Mouse (Mus musculus): Measurements from ENCODE around the gene Rad23b. TPM values are rescaled to one million over a fixed set of nuclear protein-coding genes. Genes with fewer than 3 reads are reported as not detected.
A peak's percentile ranks its signal among the peaks of the same experiment; 100 is the strongest.
"Not testable (repeated sequence)": the region's sequence is repeated elsewhere in the genome, so short reads cannot be mapped to it uniquely, and the experiment has no call there.

The Rad23b gene
- total RNA-seq, 2 experiments from 2014 or later, result 177 to 178 TPM

DNA sequence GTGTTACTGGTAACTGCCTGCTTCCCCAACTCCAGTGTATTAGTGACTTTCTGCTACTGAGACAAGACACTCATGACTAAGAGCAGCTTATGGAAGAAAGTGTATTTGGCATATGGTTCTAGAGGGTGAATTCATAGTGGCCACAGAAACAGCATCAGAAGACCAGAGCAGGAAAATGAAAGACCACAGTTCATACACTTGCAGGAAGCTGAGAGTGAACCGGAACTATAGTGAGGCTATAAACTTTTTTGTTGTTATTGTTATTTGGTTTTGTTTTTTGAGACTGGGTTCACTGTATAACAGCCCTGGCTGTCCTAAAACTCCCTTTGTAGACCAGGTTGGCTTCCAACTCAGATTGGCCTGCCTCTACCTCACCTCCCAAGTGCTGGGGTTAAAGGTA lies 6.0 kb downstream of the Rad23b start:
- no peak for DNase-seq

DNA sequence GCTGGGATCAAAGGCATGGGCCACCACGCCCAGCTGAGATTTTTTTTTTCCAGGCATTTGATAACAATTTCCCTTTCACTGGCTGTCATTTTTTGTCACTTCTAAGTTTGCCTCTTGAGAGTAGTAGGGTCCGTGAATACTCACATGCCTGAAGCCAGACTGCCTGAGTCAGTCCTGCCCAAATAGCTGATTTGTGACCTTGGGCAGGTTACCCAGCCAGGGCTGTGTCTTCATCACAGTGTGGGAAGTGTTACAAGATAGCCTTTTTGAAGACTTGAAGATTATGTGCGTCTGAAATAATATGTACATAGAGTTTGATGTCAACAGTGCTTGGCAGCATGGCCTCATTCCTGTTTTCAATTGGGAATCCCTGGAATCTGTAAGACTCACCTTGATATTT lies 6.9 kb downstream of the Rad23b start:
- no peak for DNase-seq

DNA sequence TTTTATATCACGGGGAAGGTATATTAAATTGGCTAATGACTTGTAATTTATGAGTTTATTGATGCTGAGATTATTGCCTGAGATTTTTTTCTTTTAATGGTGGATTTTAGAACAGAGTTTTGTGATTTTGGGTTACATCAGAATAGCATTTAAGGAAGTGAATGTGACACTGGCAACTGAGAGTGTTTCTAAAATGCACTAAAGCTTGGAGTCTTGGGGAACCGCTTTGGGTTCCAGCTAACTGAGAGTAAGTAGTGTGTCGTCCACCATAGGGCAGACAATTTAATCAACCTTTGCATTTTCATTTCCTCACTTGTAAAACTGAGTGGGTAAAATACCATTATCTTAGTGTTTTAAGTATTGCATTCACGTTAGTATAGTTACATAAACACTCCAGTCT lies 14.0 kb downstream of the Rad23b start:
- no peak for DNase-seq

DNA sequence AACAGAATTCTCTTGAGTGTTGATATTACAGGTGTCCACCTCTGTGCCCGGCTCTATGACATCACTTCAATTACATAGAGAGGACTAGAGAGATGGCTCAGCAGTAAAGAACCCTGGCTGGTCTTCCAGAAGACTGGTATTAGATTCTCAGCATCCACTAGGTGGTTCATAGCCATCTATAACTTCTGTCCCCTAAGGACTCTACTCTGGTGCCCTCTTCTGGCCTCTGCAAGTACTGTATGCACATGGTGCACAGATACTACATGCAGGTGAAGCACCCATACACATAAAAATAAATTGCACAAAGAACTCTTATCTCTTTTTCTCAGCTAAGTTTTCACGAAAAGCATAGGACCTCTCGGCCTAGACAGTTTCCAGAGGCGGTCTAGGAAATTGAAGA lies 14.5 kb downstream of the Rad23b start:
- DNase-seq, result no peak

DNA sequence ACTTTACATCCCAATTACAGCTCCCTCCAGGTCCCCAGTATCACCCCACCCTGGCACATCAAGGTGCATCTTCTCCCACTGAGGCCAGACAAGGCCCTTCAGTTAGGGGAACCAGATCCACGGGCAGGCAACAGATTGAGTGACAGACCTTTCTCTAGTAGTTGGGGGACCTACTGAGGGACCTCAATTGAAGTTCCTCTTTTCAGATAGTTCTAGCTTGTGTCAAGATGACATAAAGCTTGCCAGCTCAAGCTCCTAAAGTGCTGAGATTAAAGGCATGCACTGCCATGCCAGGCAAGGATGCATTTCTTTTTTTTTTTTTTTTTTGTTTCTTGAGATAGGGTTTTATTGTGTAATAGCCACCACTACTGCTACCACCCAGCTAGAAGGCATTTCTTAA lies 16.2 kb downstream of the Rad23b start:
- DNase-seq, result no peak

GRCm38 (mm10) chr4:55370127-55370526 lies 20.3 kb downstream of the Rad23b start:
- DNase-seq, result no peak

GRCm38 (mm10) chr4:55371355-55371754 lies 21.5 kb downstream of the Rad23b start:
- DNase-seq, result no peak

DNA sequence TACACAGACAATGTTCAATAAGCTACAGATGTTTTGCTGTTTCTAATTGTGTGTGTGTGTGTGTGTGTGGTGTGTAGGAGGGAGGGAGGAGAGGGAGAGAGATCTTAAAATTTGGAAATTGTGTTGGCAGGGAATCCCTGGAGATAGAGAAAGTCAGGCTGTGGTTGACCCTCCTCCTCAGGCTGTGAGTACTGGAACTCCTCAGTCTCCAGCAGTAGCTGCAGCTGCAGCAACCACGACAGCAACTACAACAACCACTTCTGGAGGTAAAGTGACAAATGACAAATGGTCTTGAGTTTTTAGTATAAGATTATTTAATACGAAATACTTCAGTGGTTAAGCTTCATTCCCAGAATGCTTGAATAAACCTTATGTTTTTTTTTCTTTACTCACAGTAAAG lies 32.5 kb downstream of the Rad23b start:
- DNase-seq, result no peak

- no peak for DNase-seq
Measured at GRCm38 (mm10) chr4:55386768-55387167, 36.9 kb downstream of the Rad23b start.

DNA sequence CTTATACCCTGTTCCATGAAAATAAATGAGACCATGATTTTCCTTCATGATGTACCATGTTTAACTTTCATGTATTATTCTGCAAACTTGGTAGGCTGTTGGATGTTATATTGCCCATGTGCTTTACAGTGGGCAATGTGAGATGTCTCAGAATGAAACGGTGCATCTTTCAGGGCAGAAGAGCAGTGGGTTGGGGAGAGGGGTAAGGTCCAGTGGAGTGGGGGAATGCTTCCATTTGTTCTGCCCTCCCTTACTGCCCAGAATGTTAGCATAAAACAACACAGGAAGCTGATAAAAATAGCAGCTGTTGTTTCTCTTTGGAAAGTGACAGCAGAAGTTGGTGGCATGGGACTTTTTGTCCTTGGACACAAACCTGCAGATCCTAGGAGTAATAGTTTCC lies 41.6 kb downstream of the Rad23b start:
- DNase-seq, result no peak

- no peak for DNase-seq
Measured at GRCm38 (mm10) chr4:55392445-55392844, 42.6 kb downstream of the Rad23b start.

DNA sequence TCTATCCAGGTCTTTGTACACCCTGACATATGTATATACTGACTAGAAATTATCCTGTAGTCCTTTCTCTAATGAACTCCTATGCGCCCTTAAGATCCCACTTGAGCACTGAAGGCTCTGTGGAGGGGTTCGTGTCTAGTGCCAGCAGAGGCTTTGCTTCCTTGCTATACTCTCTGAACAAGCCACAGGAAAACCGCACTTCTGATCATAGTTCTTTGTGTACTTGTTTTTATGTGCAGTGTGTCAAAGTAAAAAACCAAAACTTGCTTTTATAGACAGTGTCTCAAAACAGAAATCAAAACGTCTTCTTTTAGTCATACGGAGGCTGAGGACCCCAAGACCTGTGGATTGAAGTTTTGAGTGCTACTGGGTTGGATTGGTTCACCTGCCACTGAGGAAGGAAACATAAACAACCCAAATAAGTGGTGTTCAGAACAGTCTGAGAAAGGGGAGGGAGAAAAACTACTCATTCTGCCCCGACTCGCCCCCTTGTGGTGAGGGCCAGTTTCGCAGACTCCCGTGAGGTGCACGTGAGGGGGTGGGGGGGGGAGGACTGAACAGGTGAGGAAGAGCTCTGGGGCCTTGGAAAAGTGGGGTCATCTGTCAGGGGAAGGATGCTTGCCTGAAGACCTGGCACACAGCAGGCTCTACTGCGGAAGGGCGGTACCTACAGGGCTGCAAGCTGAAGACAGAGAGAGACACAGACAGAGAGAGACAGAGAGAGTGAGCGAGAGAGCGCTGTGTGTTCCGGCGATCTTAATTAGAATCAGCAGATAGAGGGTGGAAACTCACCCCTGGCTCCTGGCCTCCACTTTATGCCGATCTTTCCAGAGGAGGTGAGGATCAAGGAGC lies 48.3 kb downstream of the Rad23b start:
- DNase-seq, result no peak

- DNase-seq, result no peak
Measured at GRCm38 (mm10) chr4:55398901-55399300, 49.1 kb downstream of the Rad23b start.

DNA sequence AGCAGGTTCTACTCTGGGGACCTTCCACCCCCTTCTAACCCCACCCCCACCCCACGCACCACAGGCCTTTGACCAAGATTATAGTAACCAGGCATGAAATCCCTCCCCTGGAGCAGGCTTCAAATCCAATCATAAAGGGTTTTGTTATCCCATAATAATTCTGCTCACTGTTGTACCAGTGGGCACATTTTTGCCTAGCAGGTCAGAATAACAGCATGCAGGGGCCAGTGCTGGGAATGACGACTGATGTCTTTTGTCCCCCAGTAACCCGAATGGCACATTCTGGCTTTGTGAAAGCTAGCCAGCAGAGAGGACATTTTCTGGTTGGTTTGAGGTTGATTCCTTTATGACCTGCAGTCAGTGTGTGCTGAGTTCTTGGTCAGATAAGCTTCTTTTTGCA lies 55.5 kb downstream of the Rad23b start:
- no peak for DNase-seq

GRCm38 (mm10) chr4:55406558-55406957 lies 56.7 kb downstream of the Rad23b start:
- DNase-seq, result no peak

- peak in 1 of 2 experiments; percentile 18 for DNase-seq
Measured at GRCm38 (mm10) chr4:55408081-55408480, 58.2 kb downstream of the Rad23b start.

DNA sequence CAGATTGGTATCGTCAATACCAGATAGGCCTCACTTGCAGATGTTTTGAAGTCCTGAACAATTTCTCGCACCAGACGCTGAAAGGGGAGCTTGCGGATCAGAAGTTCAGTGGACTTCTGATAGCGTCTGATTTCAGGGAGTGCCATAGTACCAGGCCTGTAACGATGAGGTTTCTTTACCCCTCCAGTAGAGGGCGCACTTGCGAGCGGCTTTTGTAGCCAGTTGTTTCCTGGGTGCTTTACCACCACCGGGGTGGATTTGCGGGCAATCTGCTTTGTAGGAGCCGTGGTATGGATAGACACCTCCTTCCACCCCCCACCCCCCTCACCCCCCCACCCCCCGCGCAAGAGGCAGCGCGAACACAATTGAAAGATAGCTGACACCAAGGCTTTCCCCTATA lies 59.2 kb downstream of the Rad23b start:
- no peak for DNase-seq

DNA sequence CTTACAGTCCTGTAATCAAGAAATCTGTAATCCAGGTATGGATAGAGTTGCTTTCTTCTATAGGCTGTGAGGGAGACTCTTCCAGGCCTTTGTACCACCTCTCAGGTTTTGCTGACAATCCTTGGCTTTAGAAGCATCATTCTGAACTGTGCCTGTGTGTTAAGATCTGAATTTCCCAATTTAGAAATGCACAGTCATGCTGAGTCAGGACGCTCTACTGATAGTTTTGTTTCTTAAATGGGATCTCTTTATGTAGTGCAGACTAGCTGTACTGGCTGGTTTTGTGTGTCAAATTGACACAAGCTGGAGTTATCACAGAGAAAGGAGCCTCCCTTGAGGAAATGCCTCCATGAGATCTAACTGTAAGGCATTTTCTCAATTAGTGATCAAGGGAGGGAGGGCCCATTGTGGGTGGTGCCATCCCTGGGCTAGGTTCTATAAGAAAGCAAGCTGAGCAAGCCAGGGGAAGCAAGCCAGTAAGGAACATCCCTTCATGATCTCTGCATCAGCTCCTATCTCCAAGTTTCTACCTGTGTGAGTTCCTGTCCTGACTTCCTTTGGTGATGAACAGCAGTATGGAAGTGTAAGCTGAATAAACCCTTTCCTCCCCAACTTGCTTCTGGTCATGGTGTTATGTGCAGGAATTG lies 59.9 kb downstream of the Rad23b start:
- not testable (repeated sequence) for DNase-seq

GRCm38 (mm10) chr4:55415864-55416263 lies 66.0 kb downstream of the Rad23b start:
- peak in 1 of 2 experiments; percentile 15 for DNase-seq

DNA sequence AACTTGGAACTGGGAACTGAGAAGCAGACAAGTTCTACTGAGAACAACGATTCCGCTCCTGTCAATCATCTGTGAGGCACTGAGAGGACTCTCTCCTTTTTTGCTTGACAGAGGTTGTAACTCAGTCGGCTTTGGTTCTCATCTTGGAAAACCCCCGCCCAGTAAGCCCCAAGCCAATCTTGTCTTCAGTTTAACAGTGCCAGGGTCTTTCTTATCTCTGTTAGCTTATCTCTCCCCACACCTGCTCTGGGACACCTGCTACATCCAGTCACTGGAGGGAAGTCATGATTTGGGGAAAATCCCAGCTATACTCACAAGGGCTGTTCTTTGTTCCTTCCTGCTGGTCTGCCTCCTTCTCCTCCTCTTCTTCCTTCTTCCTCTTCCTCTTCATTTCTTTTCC lies 76.4 kb downstream of the Rad23b start:
- no peak for DNase-seq

Measured in layer of hippocampus, postnatal 36 days (tissue).